Comparison of ENCODE assay signal across 9 mouse cellular contexts in the genomic region with DNA sequence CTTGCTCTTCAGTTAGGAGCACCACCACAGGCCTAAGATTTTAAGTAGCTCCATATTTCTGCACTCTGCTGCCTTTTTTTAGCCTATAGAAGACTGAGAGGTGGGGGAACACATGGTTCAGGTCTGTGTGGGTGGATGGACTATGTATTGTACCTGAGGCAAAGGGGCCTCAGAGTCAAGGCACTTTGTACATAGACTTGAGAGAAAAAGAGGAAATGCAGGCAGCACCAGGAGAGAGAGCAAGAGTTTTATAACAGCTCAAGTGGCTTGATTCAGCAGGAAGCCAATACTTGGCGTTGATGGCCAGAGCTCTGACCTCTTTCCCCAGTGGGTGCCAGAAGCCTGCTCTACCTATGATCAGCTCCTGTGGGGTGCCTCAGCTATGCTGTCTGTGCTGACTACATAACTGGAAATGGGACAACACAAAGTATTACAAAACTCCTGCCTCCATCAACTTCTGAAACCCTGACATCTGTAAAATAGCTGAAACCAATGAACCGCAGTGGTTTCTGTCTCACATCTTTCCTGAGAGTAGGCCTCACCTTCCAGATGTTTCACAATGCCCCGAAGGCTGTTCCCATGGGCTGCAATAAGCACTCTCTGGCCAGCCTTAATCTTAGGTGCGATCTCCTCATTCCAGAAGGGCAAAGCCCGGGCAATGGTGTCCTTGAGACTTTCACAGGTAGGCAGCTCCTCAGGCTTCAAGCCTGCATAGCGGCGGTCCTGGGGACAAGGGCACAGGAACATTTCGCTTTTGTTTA. TPM values are rescaled to one million over a fixed set of nuclear protein-coding genes. Genes with fewer than 3 reads are reported as not detected.
DNase-seq lines count a peak whose midpoint lies in the region; ATAC-seq and TF ChIP-seq lines count a peak whose summit lies in the region.
"Had no signal": no experiment of that assay in that cellular context is flagged by ENCODE, and none has a peak within 500 bp of the region (broad histone marks: within the 10 kb centered on the region; RNA-seq: fewer than 3 reads in every experiment).

No protein-coding gene starts in this region.

- no peak for TF ChIP-seq EP300 in liver, postnatal 0 days (IDR thresholded peaks at IDR 0.05; ENCODE audit: low read depth)

- no peaks in the 10 kb centered on the region for H3K79me2 ChIP-seq in liver, adult 2 months (ENCODE audit: control insufficient read depth, insufficient read depth, low read length)

- peaks cover 41% of the 10 kb centered on the region for H3K36me3 ChIP-seq in forebrain, embryonic 13.5 days (ENCODE audit: poor library complexity, severe bottlenecking)
- H3K36me3 ChIP-seq in forebrain, embryonic 16.5 days (ENCODE audit: control insufficient read depth, insufficient read depth): peaks cover 21% of the 10 kb centered on the region
- H3K36me3 ChIP-seq in liver, adult 2 months (ENCODE audit: control insufficient read depth, insufficient read depth, low read length): peaks cover 5% of the 10 kb centered on the region; the same call in 1 of the 2 replicates
- H3K36me3 ChIP-seq in liver, postnatal 0 days (replicated peaks; ENCODE audit: insufficient read depth, low read length): peaks cover 33% of the 10 kb centered on the region
- peaks cover 38% of the 10 kb centered on the region for H3K36me3 ChIP-seq in limb, embryonic 13.5 days
- H3K36me3 ChIP-seq in thymus, adult 2 months (ENCODE audit: control insufficient read depth, insufficient read depth, low read length): peaks cover 30% of the 10 kb centered on the region

- no peak for TF ChIP-seq POLR2A in liver, adult 2 months (IDR thresholded peaks at IDR 0.05; ENCODE audit: extremely low read depth, insufficient read depth, low read length)
- no peak for TF ChIP-seq POLR2A in thymus, adult 2 months (IDR thresholded peaks at IDR 0.05; ENCODE audit: control insufficient read depth, extremely low read depth, insufficient read depth, low read length, poor library complexity)

- no peak overlapping the region for H3K27ac ChIP-seq in forebrain, embryonic 13.5 days
- no peak overlapping the region for H3K27ac ChIP-seq in forebrain, embryonic 16.5 days (ENCODE audit: low read length)
- no peak overlapping the region for H3K27ac ChIP-seq in liver, adult 2 months (replicated peaks; ENCODE audit: insufficient read depth, low read depth, low read length)
- H3K27ac ChIP-seq in liver, postnatal 0 days (ENCODE audit: low read depth): no peak overlapping the region
- H3K27ac ChIP-seq in limb, embryonic 13.5 days: no peak overlapping the region
- H3K27ac ChIP-seq in thymus, adult 2 months (ENCODE audit: control insufficient read depth, insufficient read depth, low read length): no peak overlapping the region

- H3K9ac ChIP-seq in forebrain, embryonic 13.5 days: no peak overlapping the region
- H3K9ac ChIP-seq in forebrain, embryonic 16.5 days (replicated peaks; ENCODE audit: low read depth, low read length): no peak overlapping the region
- H3K9ac ChIP-seq in liver, adult 2 months (ENCODE audit: low read depth, low read length): no peak overlapping the region
- H3K9ac ChIP-seq in liver, postnatal 0 days (replicated peaks): no peak overlapping the region
- H3K9ac ChIP-seq in limb, embryonic 13.5 days: peak overlapping the region; percentile 40; the same call in 1 of the 2 replicates

- no peak overlapping the region for H3K4me2 ChIP-seq in forebrain, embryonic 13.5 days
- H3K4me2 ChIP-seq in forebrain, embryonic 16.5 days (ENCODE audit: low read length): no peak overlapping the region
- H3K4me2 ChIP-seq in liver, postnatal 0 days (ENCODE audit: low read depth, low read length): no peak overlapping the region
- peak overlapping the region; percentile 46 for H3K4me2 ChIP-seq in limb, embryonic 13.5 days (replicated peaks)

- peak; percentile 24 for DNase-seq in liver, adult 2 months (ENCODE audit: extremely low read depth, low read depth, low spot score)
- DNase-seq in liver, postnatal 0 days: no peak
- peak; percentile 25 for DNase-seq in adipocyte (ENCODE audit: low spot score)
- DNase-seq in thymus, adult 18-20 months: no peak
- no peak for DNase-seq in thymus, adult 2 months
- DNase-seq: adrenal gland, postnatal 36 days had no signal

- H3K27me3 ChIP-seq in forebrain, embryonic 13.5 days: no peaks in the 10 kb centered on the region
- no peaks in the 10 kb centered on the region for H3K27me3 ChIP-seq in forebrain, embryonic 16.5 days (replicated peaks; ENCODE audit: control insufficient read depth, insufficient read depth, low read length)
- no peaks in the 10 kb centered on the region for H3K27me3 ChIP-seq in liver, adult 2 months (ENCODE audit: control insufficient read depth, insufficient read depth, low read length)
- no peaks in the 10 kb centered on the region for H3K27me3 ChIP-seq in liver, postnatal 0 days (ENCODE audit: insufficient read depth, low read length)
- H3K27me3 ChIP-seq in limb, embryonic 13.5 days: no peaks in the 10 kb centered on the region
- no peaks in the 10 kb centered on the region for H3K27me3 ChIP-seq in thymus, adult 2 months (ENCODE audit: control insufficient read depth, insufficient read depth, low read length)

- WGBS in forebrain, embryonic 13.5 days: 75% methylated on average over 8 of the region's 8 CpGs
- 88% methylated on average over 8 of the region's 8 CpGs for WGBS in forebrain, embryonic 16.5 days
- 56% methylated on average over 8 of the region's 8 CpGs for WGBS in liver, adult 2 months
- 58% methylated on average over 8 of the region's 8 CpGs for WGBS in liver, postnatal 0 days (ENCODE audit: insufficient replicate concordance)
- WGBS in limb, embryonic 13.5 days: 63% methylated on average over 8 of the region's 8 CpGs
- 63% methylated on average over 8 of the region's 8 CpGs for WGBS in thymus, adult 2 months

- ATAC-seq in forebrain, embryonic 13.5 days: peak; percentile 20; the same call in 1 of the 2 replicates
- ATAC-seq in forebrain, embryonic 16.5 days: no peak
- ATAC-seq in liver, postnatal 0 days: no peak
- no peak for ATAC-seq in limb, embryonic 13.5 days (ENCODE audit: low FRiP score, low read depth)

- TF ChIP-seq CTCF in liver, adult 2 months (IDR thresholded peaks at IDR 0.05; ENCODE audit: low read depth, low read length): no peak
- TF ChIP-seq CTCF in liver, postnatal 0 days (IDR thresholded peaks at IDR 0.05; ENCODE audit: low read depth): no peak
- no peak for TF ChIP-seq CTCF in thymus, adult 2 months (IDR thresholded peaks at IDR 0.05; ENCODE audit: borderline replicate concordance, control insufficient read depth, extremely low read depth, insufficient read depth, low read length, poor library complexity)

- H3K4me3 ChIP-seq in forebrain, embryonic 13.5 days: no peak overlapping the region
- no peak overlapping the region for H3K4me3 ChIP-seq in forebrain, embryonic 16.5 days (replicated peaks; ENCODE audit: low read length)
- H3K4me3 ChIP-seq in liver, adult 2 months (ENCODE audit: insufficient read depth, low read depth, low read length): no peak overlapping the region
- no peak overlapping the region for H3K4me3 ChIP-seq in liver, postnatal 0 days (ENCODE audit: low read depth, low read length)
- H3K4me3 ChIP-seq in limb, embryonic 13.5 days: peak overlapping the region; percentile 21
- no peak overlapping the region for H3K4me3 ChIP-seq in thymus, adult 2 months (ENCODE audit: control insufficient read depth, insufficient read depth, low read length)

- 0 out of 2 replicates have a peak, but pooled peaks cover 6% of the 10 kb centered on the region for H3K4me1 ChIP-seq in forebrain, embryonic 13.5 days
- H3K4me1 ChIP-seq in forebrain, embryonic 16.5 days (replicated peaks; ENCODE audit: control insufficient read depth, insufficient read depth, low read length): no peaks in the 10 kb centered on the region
- H3K4me1 ChIP-seq in liver, adult 2 months (ENCODE audit: control insufficient read depth, insufficient read depth, low read length): no peaks in the 10 kb centered on the region
- peaks cover 13% of the 10 kb centered on the region for H3K4me1 ChIP-seq in liver, postnatal 0 days (ENCODE audit: insufficient read depth)
- H3K4me1 ChIP-seq in limb, embryonic 13.5 days: peaks cover 29% of the 10 kb centered on the region
- H3K4me1 ChIP-seq in thymus, adult 2 months (replicated peaks; ENCODE audit: control insufficient read depth, insufficient read depth, low read length): peaks cover 14% of the 10 kb centered on the region

- H3K9me3 ChIP-seq in forebrain, embryonic 13.5 days (replicated peaks): no peaks in the 10 kb centered on the region
- no peaks in the 10 kb centered on the region for H3K9me3 ChIP-seq in forebrain, embryonic 16.5 days (ENCODE audit: control insufficient read depth, low read length)
- no peaks in the 10 kb centered on the region for H3K9me3 ChIP-seq in liver, postnatal 0 days (ENCODE audit: low read length)
- no peaks in the 10 kb centered on the region for H3K9me3 ChIP-seq in limb, embryonic 13.5 days

RNA-seq across cellular contexts. Expression of a gene that starts 0.9 kb away (rescaled TPM):
- polyA plus RNA-seq in forebrain, embryonic 13.5 days (2015; fragmentation: Nextera tagmentation; extraction: Ambion mirVana): 1.2 and 3.1 TPM in 2 replicates
- polyA plus RNA-seq in forebrain, embryonic 16.5 days (2015; fragmentation: Nextera tagmentation; extraction: Ambion mirVana): 1.9 and 2.4 TPM in 2 replicates
- 0.13 and 0.92 TPM in 2 replicates for total RNA-seq in liver, adult 2 months (2014; rRNA removed)
- polyA plus RNA-seq in liver, adult 2 months (2012; rRNA removed): not detected in 2 replicates
- 1.1 and 16.6 TPM in 2 replicates for polyA plus RNA-seq in liver, postnatal 0 days (2015; fragmentation: Nextera tagmentation; extraction: Ambion mirVana)
- polyA plus RNA-seq in limb, embryonic 13.5 days (2015; fragmentation: Nextera tagmentation; extraction: Ambion mirVana): 57.5 and 63.3 TPM in 2 replicates
- 11.1 and 38.2 TPM in 2 replicates for polyA plus RNA-seq in thymus, adult 2 months (2012; rRNA removed)
- total RNA-seq: adrenal gland, postnatal 36 days had no signal

RNA-seq across cellular contexts. Expression of a gene that starts 14.3 kb away (rescaled TPM):
- polyA plus RNA-seq in forebrain, embryonic 13.5 days (2015; fragmentation: Nextera tagmentation; extraction: Ambion mirVana): 133 and 136 TPM in 2 replicates
- polyA plus RNA-seq in forebrain, embryonic 16.5 days (2015; fragmentation: Nextera tagmentation; extraction: Ambion mirVana): 139 and 141 TPM in 2 replicates
- 17.0 and 17.5 TPM in 2 replicates for total RNA-seq in liver, adult 2 months (2014; rRNA removed)
- 25.6 and 27.1 TPM in 2 replicates for polyA plus RNA-seq in liver, adult 2 months (2012; rRNA removed)
- polyA plus RNA-seq in liver, postnatal 0 days (2015; fragmentation: Nextera tagmentation; extraction: Ambion mirVana): 31.7 and 36.6 TPM in 2 replicates
- 123 and 126 TPM in 2 replicates for polyA plus RNA-seq in limb, embryonic 13.5 days (2015; fragmentation: Nextera tagmentation; extraction: Ambion mirVana)
- 121 and 136 TPM in 2 replicates for polyA plus RNA-seq in thymus, adult 2 months (2012; rRNA removed)

RNA-seq across cellular contexts. Expression of a gene that starts 35.2 kb away (rescaled TPM):
- polyA plus RNA-seq in forebrain, embryonic 13.5 days (2015; fragmentation: Nextera tagmentation; extraction: Ambion mirVana): 7.6 and 7.8 TPM in 2 replicates
- polyA plus RNA-seq in forebrain, embryonic 16.5 days (2015; fragmentation: Nextera tagmentation; extraction: Ambion mirVana): 8.7 and 8.8 TPM in 2 replicates
- total RNA-seq in liver, adult 2 months (2014; rRNA removed): 2.6 and 2.7 TPM in 2 replicates
- 8.1 and 13.3 TPM in 2 replicates for polyA plus RNA-seq in liver, adult 2 months (2012; rRNA removed)
- polyA plus RNA-seq in liver, postnatal 0 days (2015; fragmentation: Nextera tagmentation; extraction: Ambion mirVana): 2.1 and 2.3 TPM in 2 replicates
- 10.5 and 11.4 TPM in 2 replicates for polyA plus RNA-seq in limb, embryonic 13.5 days (2015; fragmentation: Nextera tagmentation; extraction: Ambion mirVana)
- 56.8 and 63.9 TPM in 2 replicates for polyA plus RNA-seq in thymus, adult 2 months (2012; rRNA removed)

RNA-seq across cellular contexts. Expression of a gene that starts 40.5 kb away (rescaled TPM):
- 24.9 and 25.7 TPM in 2 replicates for polyA plus RNA-seq in forebrain, embryonic 13.5 days (2015; fragmentation: Nextera tagmentation; extraction: Ambion mirVana)
- 35.2 TPM in 2 replicates for polyA plus RNA-seq in forebrain, embryonic 16.5 days (2015; fragmentation: Nextera tagmentation; extraction: Ambion mirVana)
- 9.5 and 12.3 TPM in 2 replicates for total RNA-seq in liver, adult 2 months (2014; rRNA removed)
- polyA plus RNA-seq in liver, adult 2 months (2012; rRNA removed): 15.2 and 16.8 TPM in 2 replicates
- polyA plus RNA-seq in liver, postnatal 0 days (2015; fragmentation: Nextera tagmentation; extraction: Ambion mirVana): 7.1 and 8.2 TPM in 2 replicates
- 27.1 and 29.2 TPM in 2 replicates for polyA plus RNA-seq in limb, embryonic 13.5 days (2015; fragmentation: Nextera tagmentation; extraction: Ambion mirVana)
- polyA plus RNA-seq in thymus, adult 2 months (2012; rRNA removed): 22.2 and 22.4 TPM in 2 replicates

RNA-seq across cellular contexts. Expression of a gene that starts 59.1 kb away (rescaled TPM):
- polyA plus RNA-seq in forebrain, embryonic 13.5 days (2015; fragmentation: Nextera tagmentation; extraction: Ambion mirVana): 5.5 and 6.0 TPM in 2 replicates
- 12.6 and 18.5 TPM in 2 replicates for polyA plus RNA-seq in forebrain, embryonic 16.5 days (2015; fragmentation: Nextera tagmentation; extraction: Ambion mirVana)
- total RNA-seq in liver, adult 2 months (2014; rRNA removed): 0.83 and 1.7 TPM in 2 replicates
- polyA plus RNA-seq in liver, adult 2 months (2012; rRNA removed): 1.4 and 1.6 TPM in 2 replicates
- polyA plus RNA-seq in liver, postnatal 0 days (2015; fragmentation: Nextera tagmentation; extraction: Ambion mirVana): 2.9 and 3.1 TPM in 2 replicates
- polyA plus RNA-seq in limb, embryonic 13.5 days (2015; fragmentation: Nextera tagmentation; extraction: Ambion mirVana): 36.8 and 38.1 TPM in 2 replicates
- polyA plus RNA-seq in thymus, adult 2 months (2012; rRNA removed): 18.5 and 22.9 TPM in 2 replicates

Comparison
In these comparisons a context has a peak if more than half of its experiments do, and no peak if none do; other contexts are left out.
1. DNase-seq: peak in liver, adult 2 months (single experiment) and adipocyte (single experiment); none in liver, postnatal 0 days (single experiment), thymus, adult 18-20 months (0 of 2) and thymus, adult 2 months (single experiment).